Mouse (Mus musculus): ENCODE data around the gene Homer2. TPM values are rescaled to one million over a fixed set of nuclear protein-coding genes. Genes with fewer than 3 reads are reported as not detected.
A peak's percentile ranks its signal among the peaks of the same experiment; 100 is the strongest.

Homer2 gene
- 27.7 and 30.5 TPM in 2 replicates for polyA plus RNA-seq (2016; fragmentation: Nextera tagmentation; extraction: Ambion mirVana)

- Histone ChIP-seq H3K27me3 (peaks cover 29% of the 10 kb centered on the region), H3K4me2 (replicated peaks) (peak within 1 kb of the TSS; percentile 86), H3K27ac (peak within 1 kb of the TSS; percentile 55; the same call in 1 of the 2 replicates), H3K9me3 (no peaks in the 10 kb centered on the region), H3K9ac (peak within 1 kb of the TSS; percentile 69), H3K4me3 (peak within 1 kb of the TSS; percentile 62), H3K36me3 (no peaks in the 10 kb centered on the region), H3K4me1 (peaks cover 8% of the 10 kb centered on the region)
- WGBS = 70% methylated on average over 14 of the region's 14 CpGs
- ATAC-seq (ENCODE audit: insufficient number of reproducible peaks, insufficient read depth, low FRiP score, low TSS enrichment) = no peak
These were observed at the start of gene Homer2 for GRCm38 (mm10) chr7:81707471-81708140. Homer2 (minus strand) TSS chr7:81707527.

GRCm38 (mm10) chr7:81747956-81748355 is 40.6 kb upstream of the Homer2 start:
- H3K27me3 ChIP-seq = no peaks in the 10 kb centered on the region
- ATAC-seq (ENCODE audit: insufficient number of reproducible peaks, insufficient read depth, low FRiP score, low TSS enrichment) = no peak
- no peaks in the 10 kb centered on the region for H3K4me1 ChIP-seq
- H3K36me3 ChIP-seq = no peaks in the 10 kb centered on the region
- no peak overlapping the region for H3K9ac ChIP-seq
- H3K4me3 ChIP-seq = no peak overlapping the region
- H3K27ac ChIP-seq = no peak overlapping the region
- no peaks in the 10 kb centered on the region for H3K9me3 ChIP-seq
- 83% methylated on average over 3 of the region's 3 CpGs for WGBS
- H3K4me2 ChIP-seq (replicated peaks) = no peak overlapping the region

- Histone ChIP-seq H3K27ac (no peak overlapping the region), H3K36me3 (no peaks in the 10 kb centered on the region), H3K9me3 (no peaks in the 10 kb centered on the region), H3K4me3 (no peak overlapping the region), H3K27me3 (no peaks in the 10 kb centered on the region), H3K4me2 (replicated peaks) (no peak overlapping the region), H3K9ac (no peak overlapping the region), H3K4me1 (no peaks in the 10 kb centered on the region)
- ATAC-seq (ENCODE audit: insufficient number of reproducible peaks, insufficient read depth, low FRiP score, low TSS enrichment) = no peak
- WGBS = 74% methylated on average over 4 of the region's 4 CpGs
These were observed 36.8 kb upstream of the Homer2 start for GRCm38 (mm10) chr7:81744145-81744544.

GRCm38 (mm10) chr7:81740010-81740409 is 32.7 kb upstream of the Homer2 start:
- H3K4me1 ChIP-seq = no peaks in the 10 kb centered on the region
- no peak overlapping the region for H3K4me3 ChIP-seq
- no peaks in the 10 kb centered on the region for H3K27me3 ChIP-seq
- no peak overlapping the region for H3K4me2 ChIP-seq (replicated peaks)
- H3K27ac ChIP-seq = no peak overlapping the region
- ATAC-seq (ENCODE audit: insufficient number of reproducible peaks, insufficient read depth, low FRiP score, low TSS enrichment) = no peak
- WGBS = 90% methylated on average over 7 of the region's 7 CpGs
- no peaks in the 10 kb centered on the region for H3K36me3 ChIP-seq
- H3K9me3 ChIP-seq = no peaks in the 10 kb centered on the region
- no peak overlapping the region for H3K9ac ChIP-seq

GRCm38 (mm10) chr7:81738720-81739385 is 31.5 kb upstream of the Homer2 start:
- no peaks in the 10 kb centered on the region for H3K9me3 ChIP-seq
- 76% methylated on average over 8 of the region's 8 CpGs for WGBS
- no peaks in the 10 kb centered on the region for H3K36me3 ChIP-seq

GRCm38 (mm10) chr7:81735300-81736048 is 28.1 kb upstream of the Homer2 start:
- Histone ChIP-seq H3K9me3 (no peaks in the 10 kb centered on the region), H3K36me3 (no peaks in the 10 kb centered on the region), H3K4me1 (no peaks in the 10 kb centered on the region), H3K27me3 (no peaks in the 10 kb centered on the region), H3K4me2 (replicated peaks) (no peak overlapping the region), H3K4me3 (no peak overlapping the region), H3K27ac (no peak overlapping the region), H3K9ac (no peak overlapping the region)
- ATAC-seq (ENCODE audit: insufficient number of reproducible peaks, insufficient read depth, low FRiP score, low TSS enrichment) = no peak
- WGBS = 62% methylated on average over 9 of the region's 9 CpGs

More at GRCm38 (mm10) chr7:81738720-81739385, 31.5 kb upstream of the Homer2 start:
- Histone ChIP-seq H3K27me3 (no peaks in the 10 kb centered on the region), H3K27ac (no peak overlapping the region), H3K4me2 (replicated peaks) (no peak overlapping the region), H3K4me1 (no peaks in the 10 kb centered on the region), H3K9ac (no peak overlapping the region), H3K4me3 (no peak overlapping the region)
- ATAC-seq (ENCODE audit: insufficient number of reproducible peaks, insufficient read depth, low FRiP score, low TSS enrichment) = no peak

GRCm38 (mm10) chr7:81732183-81733089 is 25.1 kb upstream of the Homer2 start:
- Histone ChIP-seq H3K4me3 (no peak overlapping the region), H3K36me3 (no peaks in the 10 kb centered on the region), H3K27ac (no peak overlapping the region), H3K27me3 (no peaks in the 10 kb centered on the region), H3K4me1 (no peaks in the 10 kb centered on the region), H3K4me2 (replicated peaks) (no peak overlapping the region), H3K9me3 (no peaks in the 10 kb centered on the region), H3K9ac (no peak overlapping the region)
- WGBS = 87% methylated on average over 12 of the region's 12 CpGs
- no peak for ATAC-seq (ENCODE audit: insufficient number of reproducible peaks, insufficient read depth, low FRiP score, low TSS enrichment)

GRCm38 (mm10) chr7:81731181-81731651 is 23.9 kb upstream of the Homer2 start:
- H3K9me3 ChIP-seq = no peaks in the 10 kb centered on the region
- no peak for ATAC-seq (ENCODE audit: insufficient number of reproducible peaks, insufficient read depth, low FRiP score, low TSS enrichment)
- H3K9ac ChIP-seq = no peak overlapping the region
- no peak overlapping the region for H3K27ac ChIP-seq
- no peaks in the 10 kb centered on the region for H3K36me3 ChIP-seq
- WGBS = 85% methylated on average over 6 of the region's 6 CpGs
- no peaks in the 10 kb centered on the region for H3K4me1 ChIP-seq
- H3K27me3 ChIP-seq = no peaks in the 10 kb centered on the region
- no peak overlapping the region for H3K4me3 ChIP-seq
- H3K4me2 ChIP-seq (replicated peaks) = no peak overlapping the region

- H3K4me1 ChIP-seq = no peaks in the 10 kb centered on the region
- no peak overlapping the region for H3K9ac ChIP-seq
- no peak overlapping the region for H3K27ac ChIP-seq
- H3K9me3 ChIP-seq = no peaks in the 10 kb centered on the region
- H3K4me2 ChIP-seq (replicated peaks) = no peak overlapping the region
- no peaks in the 10 kb centered on the region for H3K27me3 ChIP-seq
- 85% methylated on average over 9 of the region's 9 CpGs for WGBS
- H3K36me3 ChIP-seq = no peaks in the 10 kb centered on the region
- no peak for ATAC-seq (ENCODE audit: insufficient number of reproducible peaks, insufficient read depth, low FRiP score, low TSS enrichment)
- no peak overlapping the region for H3K4me3 ChIP-seq
These were observed 22.5 kb upstream of the Homer2 start for GRCm38 (mm10) chr7:81729787-81730186.

GRCm38 (mm10) chr7:81727716-81728115 is 20.4 kb upstream of the Homer2 start:
- Histone ChIP-seq H3K27ac (no peak overlapping the region), H3K27me3 (no peaks in the 10 kb centered on the region), H3K9me3 (no peaks in the 10 kb centered on the region), H3K36me3 (no peaks in the 10 kb centered on the region), H3K4me3 (no peak overlapping the region), H3K9ac (no peak overlapping the region), H3K4me1 (no peaks in the 10 kb centered on the region), H3K4me2 (replicated peaks) (no peak overlapping the region)
- no peak for ATAC-seq (ENCODE audit: insufficient number of reproducible peaks, insufficient read depth, low FRiP score, low TSS enrichment)
- WGBS = 76% methylated on average over 9 of the region's 9 CpGs

- Histone ChIP-seq H3K9ac (no peak overlapping the region), H3K4me3 (no peak overlapping the region), H3K27ac (no peak overlapping the region), H3K36me3 (no peaks in the 10 kb centered on the region), H3K9me3 (no peaks in the 10 kb centered on the region), H3K4me2 (replicated peaks) (no peak overlapping the region), H3K4me1 (no peaks in the 10 kb centered on the region), H3K27me3 (no peaks in the 10 kb centered on the region)
- WGBS = 31% methylated on average over 2 of the region's 2 CpGs
- no peak for ATAC-seq (ENCODE audit: insufficient number of reproducible peaks, insufficient read depth, low FRiP score, low TSS enrichment)
These were observed 19.3 kb upstream of the Homer2 start for GRCm38 (mm10) chr7:81726728-81727005.

Data from embryonic facial prominence, embryonic 12.5 days (tissue).